Mouse (Mus musculus) midbrain, embryonic 14.5 days (tissue): Measurements from ENCODE around the gene Aif1. TPM values are rescaled to one million over a fixed set of nuclear protein-coding genes. Genes with fewer than 3 reads are reported as not detected.

Experiments
- ATAC-seq: fragments of 200-750 bp; cut with Nextera tagmentation; 2 replicates; pipeline ENCODE4 v1.8.0; 2017; ENCODE audit warnings: moderate number of reproducible peaks, moderate library complexity; ENCODE audit not compliant: low FRiP score, low TSS enrichment
- DNase-seq: peaks from one replicate; pipeline ENCODE4 v3.0.0-alpha.2; 2015
- H3K27ac ChIP-seq: fragments of 300-500 bp; sonication (generic); replicated peaks from 2 replicates; pipeline ENCODE4 v1.5.1; 2014; ENCODE audit warnings: mild to moderate bottlenecking, low read depth, low read length, moderate library complexity
- H3K27me3 ChIP-seq: fragments of 300-500 bp; sonication (generic); 2 replicates; pipeline ENCODE4 v1.6.1; 2014; ENCODE audit warnings: low read length, control low read depth, mixed read lengths; ENCODE audit not compliant: control insufficient read depth, insufficient read depth
- H3K36me3 ChIP-seq: fragments of 300-500 bp; sonication (generic); 2 replicates; pipeline ENCODE4 v1.6.1; 2014; ENCODE audit warnings: low read length, control low read depth; ENCODE audit not compliant: control insufficient read depth, insufficient read depth
- H3K4me1 ChIP-seq: fragments of 300-500 bp; sonication (generic); 2 replicates; pipeline ENCODE4 v1.6.1; 2014; ENCODE audit warnings: mild to moderate bottlenecking, antibody characterized with exemption, low read length, control low read depth; ENCODE audit not compliant: control insufficient read depth, insufficient read depth
- H3K4me2 ChIP-seq: fragments of 300-500 bp; sonication (generic); 2 replicates; pipeline ENCODE4 v1.6.1; 2014; ENCODE audit warnings: mild to moderate bottlenecking, low read length, moderate library complexity
- H3K4me3 ChIP-seq: fragments of 300-500 bp; sonication (generic); replicated peaks from 2 replicates; pipeline ENCODE4 v1.5.1; 2014; ENCODE audit warnings: low read depth, low read length
- H3K9ac ChIP-seq: fragments of 300-500 bp; sonication (generic); replicated peaks from 2 replicates; pipeline ENCODE4 v1.6.1; 2014; ENCODE audit warnings: mild to moderate bottlenecking, low read length, moderate library complexity
- H3K9me3 ChIP-seq: fragments of 300-500 bp; sonication (generic); 2 replicates; pipeline ENCODE4 v1.6.1; 2016; ENCODE audit warnings: low read length, control low read depth, mixed read lengths; ENCODE audit not compliant: control insufficient read depth
- WGBS: fragments of 180-500 bp; shearing (Covaris S2); extraction: QIAGEN DNeasy Blood & Tissue Kit; methylation state at CpG from one replicate; pipeline ENCODE4 v1.1.7; 2014; 5-methylcytosine and 5-hydroxymethylcytosine counted together
- polyA plus RNA-seq: library from polyadenylated mRNA; unstranded; fragments of >200 nt; fragmentation: Nextera tagmentation; extraction: Ambion mirVana; gene quantifications from 2 replicates; pipeline ENCODE4 v1.2.1, GENCODE M21; 2014

Aif1 gene
- polyA plus RNA-seq, 1 experiment from 2014 or later, result 8.8 TPM

DNA sequence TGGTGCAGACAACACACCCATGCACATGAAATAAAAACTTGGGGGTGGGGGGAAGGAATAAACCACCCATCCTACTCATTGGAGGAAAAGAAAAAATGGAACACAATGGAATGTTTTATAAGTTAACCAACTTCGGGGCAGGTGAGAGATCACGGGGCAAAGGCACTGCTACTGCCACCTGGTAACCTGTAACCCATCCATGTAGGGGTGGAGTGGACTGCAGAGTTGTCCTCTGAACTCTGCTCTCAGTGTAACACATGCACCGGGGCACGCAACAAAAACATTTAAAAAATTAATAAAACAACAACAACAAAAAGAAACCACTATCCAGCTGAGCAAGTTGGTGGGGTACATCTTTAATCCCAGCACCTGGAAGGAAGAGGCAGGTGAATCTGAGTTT, 23.7 kb downstream of the Aif1 start:
- ATAC-seq (no peak), DNase-seq (no peak)
- 96% methylated on average over 4 of the region's 4 CpGs for WGBS

DNA sequence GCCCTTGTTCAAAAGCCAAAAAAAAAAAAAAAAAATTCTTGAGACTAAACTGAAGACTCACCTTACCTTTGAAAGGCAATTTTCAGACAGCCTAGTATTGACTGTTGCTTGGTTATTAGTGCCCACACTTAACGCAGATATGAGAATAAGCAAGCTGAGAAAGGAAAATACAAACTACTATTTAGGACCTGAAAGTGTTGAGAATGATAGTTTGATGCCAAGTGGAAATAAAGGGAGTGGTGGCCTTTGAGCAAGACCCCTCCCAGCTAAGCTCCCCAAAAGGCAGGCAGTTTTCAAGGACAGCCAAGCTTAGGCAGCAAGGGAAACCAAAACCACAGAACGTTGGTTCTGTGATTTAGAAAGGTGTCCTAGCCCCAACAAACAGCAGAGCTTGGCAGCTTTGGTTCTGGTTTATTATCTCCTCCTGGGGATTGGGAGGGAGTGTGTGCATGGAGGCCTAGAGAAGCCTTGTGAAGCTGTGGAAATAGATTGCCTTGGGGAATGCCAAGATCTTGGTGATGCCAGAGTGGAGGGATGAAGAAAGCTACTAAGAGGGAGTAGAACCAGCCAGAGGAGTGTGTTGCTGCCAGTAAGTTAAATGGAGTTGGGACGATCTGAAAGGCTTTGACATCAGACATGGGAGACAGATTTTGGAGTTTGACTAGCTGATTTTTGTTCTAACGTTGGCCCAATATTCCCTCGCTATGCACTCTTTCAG, 27.8 kb downstream of the Aif1 start:
- ATAC-seq (no peak), DNase-seq (no peak)
- H3K36me3 ChIP-seq, result peaks cover 99% of the 10 kb centered on the region
- 75% methylated on average over 5 of the region's 5 CpGs for WGBS
- no peaks in the 10 kb centered on the region for H3K9me3 ChIP-seq
- no peaks in the 10 kb centered on the region for H3K27me3 ChIP-seq
- no peaks in the 10 kb centered on the region for H3K4me1 ChIP-seq
- H3K4me3 ChIP-seq, result no peak overlapping the region
- H3K9ac ChIP-seq, result no peak overlapping the region
- no peak overlapping the region for H3K27ac ChIP-seq
- H3K4me2 ChIP-seq, result no peak overlapping the region

More for the DNA sequence above, 23.7 kb downstream of the Aif1 start:
- no peak overlapping the region for H3K4me3 ChIP-seq
- H3K4me1 ChIP-seq, result no peaks in the 10 kb centered on the region
- H3K9me3 ChIP-seq, result no peaks in the 10 kb centered on the region
- H3K27ac ChIP-seq, result no peak overlapping the region
- no peak overlapping the region for H3K4me2 ChIP-seq
- H3K36me3 ChIP-seq, result peaks cover 99% of the 10 kb centered on the region
- H3K27me3 ChIP-seq, result no peaks in the 10 kb centered on the region
- H3K9ac ChIP-seq, result no peak overlapping the region

DNA sequence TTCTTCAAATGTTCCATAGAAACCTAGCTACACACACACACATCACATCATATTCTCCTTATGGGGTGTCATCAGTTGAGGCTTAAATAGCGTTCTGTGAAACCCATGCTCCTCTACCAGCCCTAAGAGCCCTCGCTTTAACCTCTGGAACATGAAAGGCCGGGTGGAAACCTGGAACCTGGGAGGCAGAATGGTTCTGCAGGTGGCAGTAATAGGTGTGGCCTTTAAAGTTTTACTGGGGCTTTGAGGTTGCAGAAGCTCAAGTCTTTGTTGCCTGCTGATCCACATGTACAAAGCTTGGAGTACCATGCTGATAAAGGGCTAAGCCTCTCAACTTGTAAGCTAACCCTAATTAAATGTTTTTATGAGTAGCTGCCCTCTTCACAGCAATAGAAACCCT, 28.5 kb downstream of the Aif1 start:
- Histone ChIP-seq H3K4me1 (no peaks in the 10 kb centered on the region), H3K27ac (0 out of 2 replicates have a peak overlapping the region, but pooled peaks have one; percentile 34), H3K9ac (no peak overlapping the region), H3K9me3 (no peaks in the 10 kb centered on the region), H3K4me3 (no peak overlapping the region), H3K36me3 (peaks cover 99% of the 10 kb centered on the region), H3K4me2 (no peak overlapping the region), H3K27me3 (no peaks in the 10 kb centered on the region)
- 65% methylated on average over 3 of the region's 3 CpGs for WGBS
- no peak for ATAC-seq
- DNase-seq, result no peak

DNA sequence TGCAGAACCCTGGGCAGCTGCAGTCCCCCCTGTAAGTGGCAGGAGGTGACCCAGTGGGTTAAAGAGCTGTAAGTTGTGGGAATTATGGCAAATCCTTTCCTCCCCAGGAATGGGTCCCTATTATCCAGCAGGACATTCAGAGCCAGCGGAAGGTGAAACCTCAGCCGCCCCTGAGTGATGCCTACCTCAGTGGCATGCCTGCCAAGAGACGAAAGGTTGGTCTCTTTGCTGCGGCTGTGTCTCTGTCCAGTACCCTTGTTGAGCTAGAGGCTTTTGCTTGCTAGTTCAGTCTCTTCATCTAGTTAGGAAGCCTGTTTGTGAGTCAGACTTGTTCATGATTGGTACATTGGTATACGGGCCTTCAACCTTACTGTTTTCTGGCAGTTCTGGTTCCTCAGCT, 29.7 kb downstream of the Aif1 start:
- Histone ChIP-seq H3K36me3 (peaks cover 99% of the 10 kb centered on the region), H3K27ac (no peak overlapping the region), H3K9me3 (no peaks in the 10 kb centered on the region), H3K4me1 (no peaks in the 10 kb centered on the region), H3K4me3 (no peak overlapping the region), H3K27me3 (no peaks in the 10 kb centered on the region), H3K4me2 (no peak overlapping the region), H3K9ac (no peak overlapping the region)
- DNase-seq, result no peak
- no peak for ATAC-seq
- 92% methylated on average over 5 of the region's 5 CpGs for WGBS

DNA sequence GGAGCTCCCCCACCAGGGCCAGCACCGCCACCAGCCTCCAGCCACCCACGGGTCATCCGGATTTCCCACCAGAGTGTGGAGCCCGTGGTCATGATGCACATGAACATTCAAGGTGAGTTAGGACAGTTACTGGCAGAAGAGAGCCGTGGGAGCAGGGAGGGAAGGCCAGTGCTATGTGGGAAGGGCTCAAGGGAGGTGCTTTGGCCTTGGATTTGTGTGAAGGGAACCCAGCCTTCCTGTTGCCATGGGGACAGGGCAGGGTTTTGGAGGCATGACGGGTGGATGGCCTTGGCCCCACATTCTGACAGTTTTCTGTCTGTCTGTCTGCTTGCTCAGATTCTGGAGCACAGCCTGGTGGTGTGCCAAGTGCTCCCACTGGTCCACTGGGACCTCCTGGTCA, 33.9 kb downstream of the Aif1 start:
- Histone ChIP-seq H3K9me3 (no peaks in the 10 kb centered on the region), H3K4me1 (peaks cover 4% of the 10 kb centered on the region), H3K9ac (no peak overlapping the region), H3K4me3 (no peak overlapping the region), H3K27ac (no peak overlapping the region), H3K27me3 (no peaks in the 10 kb centered on the region), H3K4me2 (no peak overlapping the region), H3K36me3 (peaks cover 88% of the 10 kb centered on the region)
- no peak for ATAC-seq
- 89% methylated on average over 6 of the region's 6 CpGs for WGBS
- no peak for DNase-seq

DNA sequence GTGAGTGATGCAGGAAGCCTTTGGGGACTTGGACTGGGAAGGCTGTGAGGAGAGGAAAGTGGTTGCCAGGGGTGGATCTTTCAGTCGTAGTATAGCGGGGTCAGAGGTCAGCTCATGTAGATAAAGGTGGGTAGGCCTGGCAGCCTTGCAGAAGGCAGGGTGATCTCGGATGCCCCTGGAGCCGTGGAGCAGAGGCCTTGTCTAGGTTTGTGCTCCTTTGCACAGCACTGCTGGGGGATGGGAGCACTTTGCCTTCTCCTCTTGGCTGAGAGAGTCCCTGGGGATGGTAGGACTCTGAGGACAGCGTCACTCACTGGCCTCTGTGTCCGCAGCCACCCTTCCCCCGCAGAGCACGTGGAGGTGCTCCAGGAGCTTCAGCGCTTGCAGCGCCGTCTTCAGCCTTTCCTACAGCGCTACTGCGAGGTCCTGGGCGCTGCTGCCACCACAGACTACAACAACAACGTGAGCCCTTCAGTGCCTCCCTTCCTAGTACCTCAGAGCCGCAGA, 35.3 kb downstream of the Aif1 start:
- ATAC-seq (no peak), DNase-seq (no peak)
- H3K9ac ChIP-seq, result no peak overlapping the region
- no peak overlapping the region for H3K27ac ChIP-seq
- no peaks in the 10 kb centered on the region for H3K9me3 ChIP-seq
- 82% methylated on average over 16 of the region's 16 CpGs for WGBS
- H3K27me3 ChIP-seq, result no peaks in the 10 kb centered on the region
- H3K36me3 ChIP-seq, result peaks cover 74% of the 10 kb centered on the region
- H3K4me3 ChIP-seq, result no peak overlapping the region
- H3K4me1 ChIP-seq, result peaks cover 13% of the 10 kb centered on the region
- no peak overlapping the region for H3K4me2 ChIP-seq

DNA sequence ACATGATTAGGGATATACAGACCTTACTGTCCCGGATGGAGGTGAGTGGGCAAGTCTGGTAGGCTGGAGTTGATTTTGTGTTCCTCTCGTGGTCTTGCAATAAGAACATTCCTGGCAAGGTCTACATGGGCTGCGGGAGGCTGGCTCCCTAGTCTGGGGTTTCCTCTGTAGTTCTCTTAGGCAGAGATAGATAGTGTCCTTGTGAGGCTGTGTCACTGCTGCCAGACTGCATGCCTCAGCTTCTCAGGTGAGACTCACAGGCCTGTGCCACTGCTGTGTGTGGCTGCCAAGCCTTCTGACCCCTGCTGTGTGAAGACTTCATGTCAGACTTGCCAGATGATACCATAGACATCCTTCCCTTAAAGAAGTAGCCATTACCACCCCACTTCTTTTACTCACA, 36.6 kb downstream of the Aif1 start:
- whole genome bisulfite sequencing, result 97% methylated on average over 3 of the region's 3 CpGs
- H3K27me3 ChIP-seq, result no peaks in the 10 kb centered on the region
- no peak for DNase-seq
- H3K4me2 ChIP-seq, result no peak overlapping the region
- no peak overlapping the region for H3K27ac ChIP-seq
- no peaks in the 10 kb centered on the region for H3K9me3 ChIP-seq
- H3K4me1 ChIP-seq, result peaks cover 13% of the 10 kb centered on the region
- ATAC-seq, result no peak
- H3K4me3 ChIP-seq, result no peak overlapping the region
- no peak overlapping the region for H3K9ac ChIP-seq
- H3K36me3 ChIP-seq, result peaks cover 61% of the 10 kb centered on the region

DNA sequence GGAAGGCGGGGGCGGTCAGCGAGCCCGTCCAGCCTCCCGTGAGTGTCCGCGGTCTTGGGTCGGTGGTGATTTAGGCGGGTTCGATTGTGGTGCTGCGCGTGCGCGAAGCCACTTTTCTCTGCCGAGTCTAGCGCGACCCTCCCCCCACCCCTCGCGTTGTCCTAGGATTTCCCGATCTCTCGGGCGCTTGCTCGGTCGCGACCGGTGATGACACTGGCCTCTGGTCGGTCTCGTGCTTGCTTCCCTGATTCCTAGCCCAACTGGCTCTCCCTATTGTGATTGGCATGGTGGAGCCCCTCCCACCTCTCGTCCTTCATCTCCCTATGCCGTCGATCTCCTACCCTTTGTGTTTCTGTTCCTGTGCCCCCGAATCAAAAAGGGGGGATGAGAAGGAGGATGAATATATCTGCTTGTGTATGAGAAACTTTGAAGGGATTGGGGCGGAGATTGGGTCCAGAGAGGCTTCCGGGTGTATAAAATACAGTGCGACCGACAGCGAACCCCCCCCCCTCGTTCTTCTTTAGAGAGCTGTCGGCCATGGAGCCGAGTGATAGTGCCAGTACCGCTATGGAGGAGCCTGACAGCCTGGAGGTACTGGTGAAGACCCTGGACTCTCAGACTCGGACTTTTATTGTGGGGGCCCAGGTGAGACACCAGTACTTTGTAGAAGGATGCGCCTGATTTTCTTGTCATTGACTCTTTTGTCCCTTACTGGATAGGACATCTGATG, 40.1 kb downstream of the Aif1 start:
- no peaks in the 10 kb centered on the region for H3K27me3 ChIP-seq
- under 1% methylated on average over 42 of the region's 43 CpGs for WGBS
- peak overlapping the region; percentile 96 for H3K27ac ChIP-seq
- DNase-seq, result no peak
- H3K9ac ChIP-seq, result peak overlapping the region; percentile 75
- peaks cover 13% of the 10 kb centered on the region for H3K4me1 ChIP-seq
- ATAC-seq, result peak; percentile 75
- H3K36me3 ChIP-seq, result peaks cover 26% of the 10 kb centered on the region
- no peaks in the 10 kb centered on the region for H3K9me3 ChIP-seq
- peak overlapping the region; percentile 92 for H3K4me2 ChIP-seq
- peak overlapping the region; percentile 75 for H3K4me3 ChIP-seq
